In the genomic region with DNA sequence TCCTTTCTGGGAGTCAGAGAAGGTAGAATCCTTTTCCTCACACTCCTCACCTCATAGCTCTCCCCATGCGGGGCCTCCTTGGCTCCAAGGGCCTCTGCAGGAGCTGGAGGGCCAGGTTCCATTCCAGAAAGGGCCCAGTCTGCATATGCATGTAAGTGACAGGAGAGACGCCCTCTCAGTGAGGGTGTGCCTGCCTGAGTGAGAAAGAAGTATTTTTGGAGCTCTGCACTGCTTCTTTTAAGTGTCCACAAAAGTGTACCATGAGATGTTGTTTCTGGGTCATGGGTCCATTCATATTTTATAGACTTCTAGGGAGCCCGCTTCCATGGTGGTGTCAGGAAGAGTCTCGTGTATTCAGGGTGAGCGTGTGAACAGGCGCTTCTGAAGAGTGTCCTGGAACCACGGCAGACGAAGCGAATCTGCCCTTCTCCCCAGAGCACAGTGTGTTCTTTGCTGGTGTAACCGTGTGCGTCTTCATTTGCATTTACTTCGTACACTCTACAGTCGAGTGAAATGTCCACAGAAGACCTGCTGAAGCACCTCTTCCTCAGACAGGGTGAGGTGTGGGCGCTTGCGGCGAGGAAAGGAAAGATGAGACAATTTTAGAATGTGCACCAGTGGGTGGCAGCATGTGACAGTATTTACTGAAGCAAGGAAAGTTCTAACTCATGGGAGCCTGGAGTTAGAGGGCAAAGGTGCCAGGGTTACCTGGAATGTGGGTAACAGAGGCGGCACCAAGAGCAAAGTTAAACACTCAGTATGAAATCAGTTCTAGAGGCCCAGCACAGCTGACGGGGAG, we compare ENCODE assay signal across 12 mouse cellular contexts. TPM values are rescaled to one million over a fixed set of nuclear protein-coding genes. Genes with fewer than 3 reads are reported as not detected.
DNase-seq lines count a peak whose midpoint lies in the region; ATAC-seq and TF ChIP-seq lines count a peak whose summit lies in the region.
"Had no signal": no experiment of that assay in that cellular context is flagged by ENCODE, and none has a peak within 500 bp of the region (broad histone marks: within the 10 kb centered on the region; RNA-seq: fewer than 3 reads in every experiment).

No protein-coding gene starts in this region.

- no peak overlapping the region for H3K4me2 ChIP-seq in hindbrain, postnatal 0 days (ENCODE audit: low read depth, low read length)
- H3K4me2 ChIP-seq in lung, postnatal 0 days (replicated peaks; ENCODE audit: low read depth, low read length) = no peak overlapping the region
- H3K4me2 ChIP-seq: midbrain, embryonic 12.5 days had no signal

- H3K9me3 ChIP-seq in hindbrain, postnatal 0 days (ENCODE audit: low read length) = no peaks in the 10 kb centered on the region
- no peaks in the 10 kb centered on the region for H3K9me3 ChIP-seq in hindbrain, embryonic 10.5 days
- H3K9me3 ChIP-seq in lung, postnatal 0 days (ENCODE audit: low read length) = no peaks in the 10 kb centered on the region
- H3K9me3 ChIP-seq: midbrain, embryonic 12.5 days had no signal

- ATAC-seq in hindbrain, postnatal 0 days = no peak
- peak; percentile 75 for ATAC-seq in lung, postnatal 0 days

- DNase-seq in hindbrain, postnatal 0 days (ENCODE audit: low spot score) = no peak
- no peak for DNase-seq in hindbrain, embryonic 10.5 days (ENCODE audit: low spot score)
- DNase-seq in lung, postnatal 0 days (ENCODE audit: low spot score) = peak; percentile 22
- DNase-seq in lung, adult 2 months = no peak
- peak; percentile 23 for DNase-seq in R1 (ENCODE audit: low read depth, low spot score)
- DNase-seq in kidney, postnatal 25 days = peak; percentile 65 to 68
- DNase-seq in ovary, postnatal 10 days (ENCODE audit: low spot score) = no peak
- DNase-seq in cerebellum, adult 9-10 months = no peak

- no peak for TF ChIP-seq POLR2A in lung, adult 2 months (IDR thresholded peaks at IDR 0.05; ENCODE audit: borderline replicate concordance, extremely low read depth, low read depth, low read length)

- no peak overlapping the region for H3K27ac ChIP-seq in hindbrain, postnatal 0 days
- no peak overlapping the region for H3K27ac ChIP-seq in hindbrain, embryonic 10.5 days
- H3K27ac ChIP-seq in lung, postnatal 0 days (ENCODE audit: low read length) = no peak overlapping the region
- H3K27ac ChIP-seq: liver, embryonic 14.5 days; midbrain, embryonic 12.5 days had no signal

- no peak overlapping the region for H3K9ac ChIP-seq in hindbrain, postnatal 0 days (replicated peaks; ENCODE audit: low read length)
- H3K9ac ChIP-seq in lung, postnatal 0 days (replicated peaks; ENCODE audit: low read depth) = no peak overlapping the region
- H3K9ac ChIP-seq: liver, embryonic 14.5 days; midbrain, embryonic 12.5 days had no signal

- peaks cover 25% of the 10 kb centered on the region for H3K36me3 ChIP-seq in hindbrain, postnatal 0 days (ENCODE audit: insufficient read depth, low read length)
- peaks cover 49% of the 10 kb centered on the region for H3K36me3 ChIP-seq in hindbrain, embryonic 10.5 days
- H3K36me3 ChIP-seq in lung, postnatal 0 days (ENCODE audit: insufficient read depth, low read length) = peaks cover 9% of the 10 kb centered on the region; the same call in 1 of the 2 replicates

- no peaks in the 10 kb centered on the region for H3K27me3 ChIP-seq in hindbrain, postnatal 0 days (ENCODE audit: insufficient read depth, low read length)
- H3K27me3 ChIP-seq in hindbrain, embryonic 10.5 days (ENCODE audit: insufficient read depth, poor library complexity, severe bottlenecking) = no peaks in the 10 kb centered on the region
- no peaks in the 10 kb centered on the region for H3K27me3 ChIP-seq in lung, postnatal 0 days (replicated peaks; ENCODE audit: insufficient read depth, low read length)
- H3K27me3 ChIP-seq: midbrain, embryonic 12.5 days had no signal

- no peaks in the 10 kb centered on the region for H3K4me1 ChIP-seq in hindbrain, postnatal 0 days (ENCODE audit: insufficient read depth, low read length)
- no peaks in the 10 kb centered on the region; the same call in 1 of the 2 replicates for H3K4me1 ChIP-seq in hindbrain, embryonic 10.5 days (replicated peaks)
- H3K4me1 ChIP-seq in lung, postnatal 0 days (ENCODE audit: insufficient read depth, low read depth, low read length) = no peaks in the 10 kb centered on the region
- H3K4me1 ChIP-seq in lung, adult 2 months (ENCODE audit: control insufficient read depth, insufficient read depth, low read length) = no peaks in the 10 kb centered on the region
- H3K4me1 ChIP-seq: midbrain, embryonic 12.5 days had no signal

- TF ChIP-seq EP300 in lung, postnatal 0 days (IDR thresholded peaks at IDR 0.05) = no peak

- TF ChIP-seq CTCF in hindbrain, postnatal 0 days (IDR thresholded peaks at IDR 0.05; ENCODE audit: low read depth) = peak; percentile 6; the same call in 1 of the 2 replicates
- peak; percentile 38 for TF ChIP-seq CTCF in lung, postnatal 0 days (IDR thresholded peaks at IDR 0.05)
- no peak for TF ChIP-seq CTCF in lung, adult 2 months (IDR thresholded peaks at IDR 0.05; ENCODE audit: insufficient read depth, low read length)

- no peak overlapping the region for H3K4me3 ChIP-seq in hindbrain, postnatal 0 days (ENCODE audit: low read length)
- H3K4me3 ChIP-seq in hindbrain, embryonic 10.5 days = no peak overlapping the region
- H3K4me3 ChIP-seq in lung, postnatal 0 days (ENCODE audit: low read depth, low read length) = no peak overlapping the region
- no peak overlapping the region for H3K4me3 ChIP-seq in lung, adult 2 months (replicated peaks; ENCODE audit: extremely low read depth, low read depth, low read length)
- H3K4me3 ChIP-seq: midbrain, embryonic 12.5 days had no signal

- whole genome bisulfite sequencing in hindbrain, postnatal 0 days = 89% methylated on average over 18 of the region's 18 CpGs
- WGBS in hindbrain, embryonic 10.5 days = 90% methylated on average over 18 of the region's 18 CpGs
- 62% methylated on average over 18 of the region's 18 CpGs for WGBS in lung, postnatal 0 days
- 75% methylated on average over 18 of the region's 18 CpGs for WGBS in lung, adult 2 months

RNA-seq across cellular contexts. Expression of a gene that starts 6.7 kb away (rescaled TPM):
- 20.9 and 21.8 TPM in 2 replicates for total RNA-seq in hindbrain, postnatal 0 days (2014; rRNA removed)
- 10.5 and 11.3 TPM in 2 replicates for polyA plus RNA-seq in hindbrain, postnatal 0 days (2015; fragmentation: Nextera tagmentation; extraction: Ambion mirVana)
- polyA plus RNA-seq in hindbrain, embryonic 10.5 days (2016; fragmentation: Nextera tagmentation; extraction: Ambion mirVana) = 31.5 and 34.9 TPM in 2 replicates
- 5.5 and 6.7 TPM in 2 replicates for polyA plus RNA-seq in lung, postnatal 0 days (2015; fragmentation: Nextera tagmentation; extraction: Ambion mirVana)
- 12.3 and 14.9 TPM in 2 replicates for polyA plus RNA-seq in lung, adult 2 months (2012; rRNA removed)

RNA-seq across cellular contexts. Expression of a gene that starts 28.4 kb away (rescaled TPM):
- total RNA-seq in hindbrain, postnatal 0 days (2014; rRNA removed) = 57.7 and 60.9 TPM in 2 replicates
- polyA plus RNA-seq in hindbrain, postnatal 0 days (2015; fragmentation: Nextera tagmentation; extraction: Ambion mirVana) = 34.1 and 35.9 TPM in 2 replicates
- 13.0 and 14.1 TPM in 2 replicates for polyA plus RNA-seq in hindbrain, embryonic 10.5 days (2016; fragmentation: Nextera tagmentation; extraction: Ambion mirVana)
- 10.0 and 11.6 TPM in 2 replicates for polyA plus RNA-seq in lung, postnatal 0 days (2015; fragmentation: Nextera tagmentation; extraction: Ambion mirVana)
- 9.3 and 11.0 TPM in 2 replicates for polyA plus RNA-seq in lung, adult 2 months (2012; rRNA removed)

RNA-seq across cellular contexts. Expression of a gene that starts 35.4 kb away (rescaled TPM):
- 20.3 and 27.5 TPM in 2 replicates for total RNA-seq in hindbrain, postnatal 0 days (2014; rRNA removed)
- 19.1 and 19.8 TPM in 2 replicates for polyA plus RNA-seq in hindbrain, postnatal 0 days (2015; fragmentation: Nextera tagmentation; extraction: Ambion mirVana)
- polyA plus RNA-seq in hindbrain, embryonic 10.5 days (2016; fragmentation: Nextera tagmentation; extraction: Ambion mirVana) = 27.8 and 29.3 TPM in 2 replicates
- polyA plus RNA-seq in lung, postnatal 0 days (2015; fragmentation: Nextera tagmentation; extraction: Ambion mirVana) = 21.1 and 21.4 TPM in 2 replicates
- 22.5 and 24.7 TPM in 2 replicates for polyA plus RNA-seq in lung, adult 2 months (2012; rRNA removed)

RNA-seq across cellular contexts. Expression of a gene that starts 46.2 kb away (rescaled TPM):
- 1.5 TPM in 2 replicates for total RNA-seq in hindbrain, postnatal 0 days (2014; rRNA removed)
- 0.71 and 0.86 TPM in 2 replicates for polyA plus RNA-seq in hindbrain, postnatal 0 days (2015; fragmentation: Nextera tagmentation; extraction: Ambion mirVana)
- 0.10 and 0.14 TPM in 2 replicates for polyA plus RNA-seq in hindbrain, embryonic 10.5 days (2016; fragmentation: Nextera tagmentation; extraction: Ambion mirVana)
- polyA plus RNA-seq in lung, postnatal 0 days (2015; fragmentation: Nextera tagmentation; extraction: Ambion mirVana) = 0.18 and 0.23 TPM in 2 replicates
- polyA plus RNA-seq in lung, adult 2 months (2012; rRNA removed) = 0.07 and 0.09 TPM in 2 replicates
- total RNA-seq: gastrocnemius, adult 18-20 months; hematopoietic stem cell, adult 5-6 weeks had no signal

Comparison
In these comparisons a context has a peak if more than half of its experiments do, and no peak if none do; other contexts are left out.
1. DNase-seq: peak in lung, postnatal 0 days (single experiment), R1 (single experiment) and kidney, postnatal 25 days (2 of 2); none in hindbrain, postnatal 0 days (single experiment), hindbrain, embryonic 10.5 days (single experiment), lung, adult 2 months (single experiment), ovary, postnatal 10 days (single experiment) and cerebellum, adult 9-10 months (single experiment).